Comparison of ENCODE assay signal across 9 mouse cellular contexts in genomic region chr19:32271455-32272200, GRCm38 (mm10).
A peak's percentile ranks its signal among the peaks of the same experiment; 100 is the strongest.
DNase-seq lines count a peak whose midpoint lies in the region; ATAC-seq and TF ChIP-seq lines count a peak whose summit lies in the region.
"Had no signal": no experiment of that assay in that cellular context is flagged by ENCODE, and none has a peak within 500 bp of the region (broad histone marks: within the 10 kb centered on the region; RNA-seq: fewer than 3 reads in every experiment).

No protein-coding gene starts in this region.

- H3K36me3 ChIP-seq in ES-Bruce4 (ENCODE audit: control insufficient read depth, insufficient read depth, low read length, poor library complexity, severe bottlenecking) (no peaks in the 10 kb centered on the region), macrophage (ENCODE audit: inconsistent target) (no peaks in the 10 kb centered on the region)
- H3K36me3 ChIP-seq in embryonic facial prominence, embryonic 10.5 days (replicated peaks): no peaks in the 10 kb centered on the region
- H3K36me3 ChIP-seq in midbrain, embryonic 11.5 days (ENCODE audit: control insufficient read depth, insufficient read depth, low read length): no peaks in the 10 kb centered on the region
- H3K36me3 ChIP-seq in hindbrain, embryonic 11.5 days (ENCODE audit: control insufficient read depth, insufficient read depth, low read length): no peaks in the 10 kb centered on the region
- H3K36me3 ChIP-seq: limb, embryonic 13.5 days had no signal

- no peak for TF ChIP-seq CTCF in layer of hippocampus, adult 2 months (conservative IDR thresholded peaks at IDR 0.05)
- no peak for TF ChIP-seq CTCF in ES-Bruce4 (IDR thresholded peaks at IDR 0.05; ENCODE audit: low read depth, low read length)

- no peak overlapping the region for H3K4me3 ChIP-seq in layer of hippocampus, adult 2 months
- no peak overlapping the region for H3K4me3 ChIP-seq in ES-Bruce4 (ENCODE audit: low read depth, low read length)
- H3K4me3 ChIP-seq in embryonic facial prominence, embryonic 10.5 days: no peak overlapping the region
- no peak overlapping the region for H3K4me3 ChIP-seq in macrophage (ENCODE audit: inconsistent target)
- no peak overlapping the region for H3K4me3 ChIP-seq in midbrain, embryonic 11.5 days (ENCODE audit: low read depth, low read length)
- no peak overlapping the region for H3K4me3 ChIP-seq in hindbrain, embryonic 11.5 days (ENCODE audit: low read depth, low read length)
- H3K4me3 ChIP-seq: limb, embryonic 13.5 days had no signal

- no peaks in the 10 kb centered on the region for H3K27me3 ChIP-seq in ES-Bruce4 (ENCODE audit: control insufficient read depth, insufficient read depth, low read length, poor library complexity, severe bottlenecking)
- H3K27me3 ChIP-seq in embryonic facial prominence, embryonic 10.5 days (replicated peaks; ENCODE audit: low read depth, poor library complexity, severe bottlenecking): no peaks in the 10 kb centered on the region
- no peaks in the 10 kb centered on the region for H3K27me3 ChIP-seq in midbrain, embryonic 11.5 days (ENCODE audit: control insufficient read depth, insufficient read depth, low read length)
- H3K27me3 ChIP-seq in hindbrain, embryonic 11.5 days (ENCODE audit: control insufficient read depth, insufficient read depth, low read length): no peaks in the 10 kb centered on the region
- H3K27me3 ChIP-seq: limb, embryonic 13.5 days had no signal

- WGBS in embryonic facial prominence, embryonic 10.5 days: 88% methylated on average over 11 of the region's 11 CpGs
- 42% methylated on average over 11 of the region's 11 CpGs for WGBS in macrophage (ENCODE audit: missing documents)
- WGBS in midbrain, embryonic 11.5 days: 91% methylated on average over 11 of the region's 11 CpGs
- WGBS in hindbrain, embryonic 11.5 days: 91% methylated on average over 11 of the region's 11 CpGs

- no peak overlapping the region for H3K4me2 ChIP-seq in midbrain, embryonic 11.5 days
- no peak overlapping the region for H3K4me2 ChIP-seq in hindbrain, embryonic 11.5 days (replicated peaks; ENCODE audit: low read depth, low read length)
- H3K4me2 ChIP-seq: limb, embryonic 13.5 days had no signal

- no peak for ATAC-seq in midbrain, embryonic 11.5 days (ENCODE audit: low FRiP score)
- ATAC-seq in hindbrain, embryonic 11.5 days (ENCODE audit: low FRiP score): no peak

- no peak overlapping the region for H3K9ac ChIP-seq in ES-Bruce4 (ENCODE audit: low read depth, poor library complexity, severe bottlenecking)
- no peak overlapping the region for H3K9ac ChIP-seq in midbrain, embryonic 11.5 days (ENCODE audit: low read length)
- no peak overlapping the region for H3K9ac ChIP-seq in hindbrain, embryonic 11.5 days (ENCODE audit: low read depth, low read length)
- H3K9ac ChIP-seq: limb, embryonic 13.5 days had no signal

- H3K79me2 ChIP-seq in macrophage (ENCODE audit: inconsistent target): no peaks in the 10 kb centered on the region; the same call in 1 of the 2 replicates

- TF ChIP-seq EP300 in ES-Bruce4 (IDR thresholded peaks at IDR 0.05; ENCODE audit: insufficient read depth, low read depth, low read length): no peak

- no peak for TF ChIP-seq POLR2A in ES-Bruce4 (IDR thresholded peaks at IDR 0.05; ENCODE audit: insufficient read depth, low read length)

- H3K9me3 ChIP-seq in ES-Bruce4 (replicated peaks; ENCODE audit: control insufficient read depth, insufficient read depth, low read length, poor library complexity, severe bottlenecking): no peaks in the 10 kb centered on the region
- H3K9me3 ChIP-seq in embryonic facial prominence, embryonic 10.5 days: no peaks in the 10 kb centered on the region
- no peaks in the 10 kb centered on the region for H3K9me3 ChIP-seq in midbrain, embryonic 11.5 days (ENCODE audit: control insufficient read depth, low read length)
- no peaks in the 10 kb centered on the region for H3K9me3 ChIP-seq in hindbrain, embryonic 11.5 days (ENCODE audit: control insufficient read depth, low read length)
- H3K9me3 ChIP-seq: limb, embryonic 13.5 days had no signal

- DNase-seq in layer of hippocampus, adult 2 months (ENCODE audit: low spot score in 2 of 2): no peak
- DNase-seq in layer of hippocampus, postnatal 36 days: no peak
- no peak for DNase-seq in embryonic facial prominence, embryonic 10.5 days (ENCODE audit: low spot score)
- no peak for DNase-seq in frontal cortex, postnatal 36 days (ENCODE audit: low spot score in 2 of 2)
- no peak for DNase-seq in midbrain, embryonic 11.5 days (ENCODE audit: low spot score, missing footprints)
- no peak for DNase-seq in hindbrain, embryonic 11.5 days (ENCODE audit: low spot score)

- peaks cover 5% of the 10 kb centered on the region for H3K4me1 ChIP-seq in ES-Bruce4 (ENCODE audit: control insufficient read depth, insufficient read depth, low read length)
- H3K4me1 ChIP-seq in embryonic facial prominence, embryonic 10.5 days: peaks cover 36% of the 10 kb centered on the region
- H3K4me1 ChIP-seq in midbrain, embryonic 11.5 days (ENCODE audit: control insufficient read depth, insufficient read depth, low read length): no peaks in the 10 kb centered on the region
- no peaks in the 10 kb centered on the region for H3K4me1 ChIP-seq in hindbrain, embryonic 11.5 days (replicated peaks; ENCODE audit: control insufficient read depth, insufficient read depth, low read length)

- H3K27ac ChIP-seq in layer of hippocampus, adult 2 months: peak overlapping the region; percentile 63; the same call in 1 of the 2 replicates
- peak overlapping the region; percentile 34 for H3K27ac ChIP-seq in ES-Bruce4 (ENCODE audit: insufficient read depth, low read length)
- H3K27ac ChIP-seq in embryonic facial prominence, embryonic 10.5 days (replicated peaks): 0 out of 2 replicates have a peak overlapping the region, but pooled peaks have one; percentile 14
- peak overlapping the region; percentile 42 for H3K27ac ChIP-seq in macrophage
- H3K27ac ChIP-seq in midbrain, embryonic 11.5 days (ENCODE audit: low read depth, low read length): no peak overlapping the region
- H3K27ac ChIP-seq in hindbrain, embryonic 11.5 days (ENCODE audit: low read depth, low read length): no peak overlapping the region
- H3K27ac ChIP-seq: limb, embryonic 13.5 days had no signal

Comparison
In these comparisons a context has a peak if more than half of its experiments do, and no peak if none do; other contexts are left out.
1. H3K27ac ChIP-seq: peak in layer of hippocampus, adult 2 months (single experiment), ES-Bruce4 (single experiment), embryonic facial prominence, embryonic 10.5 days (single experiment) and macrophage (single experiment); none in midbrain, embryonic 11.5 days (single experiment) and hindbrain, embryonic 11.5 days (single experiment).